Mouse (Mus musculus) naive thymus-derived CD4-positive, alpha-beta T cell, adult 5 months (primary cell): ENCODE results near the gene Fsd1. TPM values are rescaled to one million over a fixed set of nuclear protein-coding genes. Genes with fewer than 3 reads are reported as not detected.

ENCODE experiments used
- polyA plus RNA-seq: library from polyadenylated mRNA; unstranded; fragments of 100-300 nt; shearing (Covaris generic); gene quantifications from one replicate; pipeline ENCODE4 v1.2.1, GENCODE M21; 2017

The Fsd1 gene
- not detected for polyA plus RNA-seq

DNA sequence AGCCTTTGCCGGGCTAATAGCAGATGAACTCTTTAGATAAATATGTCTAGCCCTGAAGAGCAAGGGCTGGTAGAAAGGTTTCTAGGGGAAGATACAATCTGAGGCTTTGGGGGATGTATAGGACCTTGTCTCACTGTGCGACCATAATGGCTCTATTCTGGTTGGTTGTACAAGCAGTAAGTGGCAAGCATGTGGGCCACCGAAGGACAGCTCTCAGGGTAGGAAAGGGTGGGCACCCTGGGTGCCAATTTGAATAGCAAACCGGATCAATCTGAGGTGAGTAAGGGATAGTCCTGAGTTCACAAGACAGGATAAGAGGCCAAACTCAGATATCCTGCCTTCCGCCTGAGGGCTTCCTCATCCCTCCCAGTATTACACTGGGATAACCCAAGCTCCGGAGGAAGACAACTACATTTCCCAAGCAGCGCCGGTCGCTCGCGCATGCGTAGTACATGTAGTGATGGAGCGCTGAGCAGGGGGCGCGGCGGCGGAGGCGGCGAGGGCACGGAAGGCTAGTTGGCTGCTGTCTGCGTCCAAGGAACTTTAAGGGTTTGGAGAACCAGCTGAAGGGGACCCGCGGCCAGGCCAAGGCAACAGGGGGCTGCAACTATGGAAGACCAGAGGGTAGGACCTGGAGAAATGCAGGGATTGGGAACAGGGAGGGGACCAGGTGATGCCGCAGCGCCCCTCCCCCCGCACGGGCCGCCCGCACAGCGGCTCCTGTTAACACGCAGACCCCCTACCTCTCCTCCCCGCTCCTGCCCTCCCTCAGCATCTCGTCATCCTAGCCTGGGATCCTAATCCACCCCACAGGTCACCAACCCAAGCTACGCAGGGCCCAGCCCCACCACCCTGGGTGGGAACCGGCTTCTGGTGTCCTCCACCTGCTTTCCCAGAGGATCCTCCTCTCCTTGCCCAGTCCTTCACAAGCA, at the start of gene Fsd1:
Fsd1 (plus strand) TSS at position 480 of the 932 bp plus-strand sequence.

DNA sequence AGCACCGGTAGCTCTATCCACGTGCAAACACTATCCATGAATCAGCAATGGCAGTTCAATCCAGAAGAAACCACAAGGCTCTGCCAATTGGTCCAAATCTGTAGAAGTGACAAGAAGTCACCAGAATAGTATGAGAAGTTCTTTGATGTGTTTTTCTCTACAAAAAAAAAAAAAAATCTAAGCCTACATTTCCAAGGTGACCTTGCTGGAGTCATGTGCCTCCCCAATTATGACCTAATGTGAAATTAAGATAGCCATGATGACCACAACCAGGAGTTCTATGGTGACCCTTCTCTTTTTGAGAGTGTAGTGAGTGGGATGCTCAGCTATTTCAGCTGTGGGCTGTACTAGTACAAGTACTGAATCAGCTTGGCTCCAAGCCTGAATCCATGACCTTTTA, 36.9 kb upstream of the Fsd1 start, which contains the start of gene Zfp119b:
Zfp119b (minus strand) TSS at position 101 of the 400 bp plus-strand sequence.

DNA sequence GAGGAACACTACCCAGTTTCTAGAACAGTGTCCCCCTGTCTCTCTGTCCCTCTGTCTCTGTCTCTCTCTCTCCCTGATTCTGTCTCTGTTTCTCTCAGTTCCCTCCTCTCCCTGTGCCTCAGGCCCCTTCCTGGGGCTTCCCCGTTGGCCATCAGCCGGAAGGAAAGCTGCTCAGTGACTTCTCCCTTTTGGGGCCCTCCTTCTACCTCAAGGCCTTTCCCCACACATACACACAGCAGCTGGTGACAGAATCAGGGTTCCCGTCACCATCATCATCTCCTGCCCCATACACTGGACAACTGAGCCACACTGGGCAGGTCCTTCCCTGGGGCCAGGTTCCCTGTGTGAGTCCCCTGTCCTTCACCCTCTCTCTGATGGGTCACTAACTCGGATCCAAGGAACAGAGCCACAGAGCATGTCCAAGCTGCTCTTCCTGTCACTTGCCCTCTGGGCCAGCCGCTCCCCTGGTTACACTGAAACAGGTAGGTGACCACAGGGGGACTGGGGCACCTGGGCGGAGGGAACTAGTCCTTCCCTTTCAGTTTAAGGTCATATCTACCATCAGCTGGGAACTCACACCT, 33.8 kb upstream of the Fsd1 start, which contains the start of gene Ebi3:
Ebi3 (plus strand) TSS at position 194 of the 581 bp plus-strand sequence.

DNA sequence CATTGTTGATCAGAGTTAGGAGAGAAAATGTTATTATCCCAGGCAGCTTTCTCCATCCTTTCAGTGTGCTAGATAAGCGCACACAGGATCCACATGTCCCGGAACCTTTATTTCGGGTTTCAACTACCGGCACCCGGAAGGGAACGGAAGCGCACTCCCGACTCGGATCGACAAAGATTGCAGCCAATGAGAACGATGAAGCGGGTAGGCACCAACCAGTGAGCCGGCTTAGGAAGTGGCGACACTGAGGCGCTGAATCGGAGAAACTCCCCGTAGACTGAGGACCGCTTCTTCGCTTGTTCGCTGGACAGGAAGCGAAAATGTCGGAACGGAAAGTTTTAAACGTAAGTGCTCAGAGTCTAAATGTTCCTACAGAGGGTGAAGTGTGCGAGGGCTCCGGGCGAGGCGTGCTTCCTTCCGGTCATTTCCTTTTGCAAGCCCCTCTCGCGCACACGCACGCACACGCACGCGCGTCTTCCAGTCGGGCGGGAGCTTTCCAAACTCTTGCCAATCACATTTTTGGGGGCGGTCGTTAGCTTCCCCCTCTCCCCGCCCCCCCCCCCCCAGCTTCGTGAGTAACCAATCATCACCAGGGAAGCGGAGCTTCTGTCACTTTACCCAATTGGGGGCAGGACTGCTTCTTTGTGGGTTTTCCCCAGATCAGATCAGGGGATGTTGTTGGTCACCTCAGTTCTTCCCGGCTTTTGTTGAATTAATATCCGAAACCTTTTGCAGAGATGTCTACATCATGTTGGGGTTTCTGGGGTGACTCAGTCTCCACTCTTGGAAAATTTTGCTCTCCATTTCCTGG, 27.2 kb upstream of the Fsd1 start, which contains the start of gene Yju2:
Yju2 (plus strand) TSS at position 182 of the 811 bp plus-strand sequence.

DNA sequence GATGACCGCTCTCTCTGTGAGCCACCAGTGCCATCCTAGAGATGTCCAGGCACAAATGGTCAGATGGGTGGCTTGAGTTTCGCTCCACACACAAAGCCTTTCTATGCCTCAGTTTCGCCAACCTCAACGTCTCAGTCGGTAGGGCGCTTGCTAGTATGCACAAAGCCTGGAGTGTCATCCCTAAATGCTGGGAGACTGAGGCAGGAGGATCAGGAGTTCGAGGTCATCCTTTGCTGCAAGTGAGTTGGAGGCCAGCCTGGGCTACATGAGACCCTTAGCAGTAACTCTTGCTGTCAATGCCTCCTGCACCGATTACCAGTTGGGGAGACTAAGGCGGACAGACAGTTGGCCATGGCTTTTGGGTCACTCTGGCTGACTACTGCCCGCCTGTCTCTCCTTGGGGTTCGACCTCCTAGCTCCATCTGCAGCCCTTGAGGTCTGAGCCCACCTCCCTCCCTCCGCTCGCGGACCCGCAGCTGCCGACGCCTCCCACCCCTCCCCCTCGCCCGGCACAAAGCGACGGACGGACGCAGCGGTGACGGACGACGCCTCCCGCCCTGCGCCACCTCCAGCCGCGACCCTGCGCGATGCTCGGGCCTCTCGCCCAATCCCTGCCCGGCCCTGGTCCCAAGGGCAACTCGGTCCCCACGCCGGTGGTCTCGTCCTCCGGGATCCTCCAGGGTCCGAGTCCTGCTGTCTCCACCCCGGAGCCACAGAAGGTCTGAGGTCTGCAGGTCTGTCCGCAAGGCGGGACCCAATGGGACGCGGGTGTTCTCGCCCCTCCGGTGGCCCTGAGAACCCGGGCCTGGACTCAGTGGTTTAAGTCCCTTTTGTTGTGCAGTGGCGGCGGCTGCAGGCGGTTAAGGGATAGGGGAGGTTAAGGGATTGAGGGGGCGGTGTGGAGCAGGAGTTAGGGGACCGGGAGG, 16.1 kb upstream of the Fsd1 start, which contains the start of gene Shd:
Shd (plus strand) TSS at position 502 of the 926 bp plus-strand sequence.

DNA sequence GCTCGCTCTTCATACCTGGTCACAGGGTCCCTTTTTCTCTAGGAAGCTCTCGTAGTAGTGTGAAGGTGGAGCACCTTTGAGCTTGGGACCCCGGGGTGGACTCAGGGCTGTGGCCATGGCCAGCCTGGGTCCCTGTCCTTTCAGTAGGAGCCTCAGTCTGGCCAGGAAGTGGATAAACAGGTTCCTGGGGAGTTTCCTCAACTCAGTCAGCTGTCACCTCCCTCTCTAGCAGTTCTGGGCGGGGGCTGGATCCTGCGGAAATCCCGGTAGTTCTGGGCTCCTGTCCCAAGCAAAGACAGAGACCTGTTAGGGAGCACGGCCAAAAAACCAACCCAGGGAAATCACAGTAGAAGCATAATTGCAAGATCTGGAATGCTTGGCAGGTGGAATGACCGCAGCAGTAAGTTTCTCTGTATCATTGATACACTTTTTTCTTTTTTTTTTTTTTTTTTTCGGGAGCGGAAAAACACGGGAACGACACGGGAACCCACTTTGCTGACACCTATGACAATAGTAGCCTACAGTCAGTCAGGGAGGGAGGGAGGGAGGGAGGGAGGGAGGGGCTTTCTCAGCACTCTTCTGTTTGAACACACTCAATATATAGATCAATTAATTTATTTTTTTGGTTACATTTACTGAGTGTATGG, 19.2 kb downstream of the Fsd1 start, which contains the start of the genes Stap2 and Mpnd:
Stap2 (minus strand) TSS at position 170 of the 647 bp plus-strand sequence.
Mpnd (plus strand) TSS at position 297 of the 647 bp plus-strand sequence.

DNA sequence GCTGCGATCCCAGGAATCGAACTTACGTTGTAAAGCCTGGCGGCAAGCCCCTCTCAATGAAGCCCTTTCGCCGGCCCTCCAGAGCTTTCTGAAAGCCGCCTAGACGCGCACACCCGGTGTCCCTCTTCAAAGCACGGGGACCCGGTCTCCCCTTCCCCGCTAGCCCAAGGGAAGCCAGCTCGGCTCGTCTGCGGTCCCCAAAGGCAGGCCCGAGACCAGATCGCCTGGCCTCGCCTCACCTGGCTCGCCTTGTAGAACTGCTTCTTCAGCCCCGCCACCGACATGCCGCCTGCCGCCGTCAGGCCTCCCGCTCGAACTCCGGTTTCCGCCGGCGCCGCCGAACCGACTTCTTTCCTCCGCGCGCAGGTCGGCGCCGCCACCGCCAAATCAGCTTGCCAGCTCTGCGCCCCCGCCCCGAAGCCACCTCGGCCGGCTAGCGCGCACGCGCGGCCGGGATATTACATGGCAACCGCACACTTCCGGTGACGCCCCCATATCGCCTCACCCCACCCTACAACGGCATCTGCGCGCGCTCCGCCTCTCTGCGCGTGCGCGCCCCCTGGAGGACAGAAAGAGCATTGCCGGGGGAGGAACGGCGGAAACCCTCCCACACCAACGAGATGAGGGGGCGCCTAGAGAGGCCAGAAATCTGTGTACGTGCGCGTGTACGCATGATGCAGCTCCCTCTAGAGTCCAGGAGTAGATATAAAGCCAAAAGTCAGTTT, 50.0 kb downstream of the Fsd1 start, which contains the start of gene Sh3gl1:
Sh3gl1 (minus strand) TSS at position 460 of the 725 bp plus-strand sequence.

DNA sequence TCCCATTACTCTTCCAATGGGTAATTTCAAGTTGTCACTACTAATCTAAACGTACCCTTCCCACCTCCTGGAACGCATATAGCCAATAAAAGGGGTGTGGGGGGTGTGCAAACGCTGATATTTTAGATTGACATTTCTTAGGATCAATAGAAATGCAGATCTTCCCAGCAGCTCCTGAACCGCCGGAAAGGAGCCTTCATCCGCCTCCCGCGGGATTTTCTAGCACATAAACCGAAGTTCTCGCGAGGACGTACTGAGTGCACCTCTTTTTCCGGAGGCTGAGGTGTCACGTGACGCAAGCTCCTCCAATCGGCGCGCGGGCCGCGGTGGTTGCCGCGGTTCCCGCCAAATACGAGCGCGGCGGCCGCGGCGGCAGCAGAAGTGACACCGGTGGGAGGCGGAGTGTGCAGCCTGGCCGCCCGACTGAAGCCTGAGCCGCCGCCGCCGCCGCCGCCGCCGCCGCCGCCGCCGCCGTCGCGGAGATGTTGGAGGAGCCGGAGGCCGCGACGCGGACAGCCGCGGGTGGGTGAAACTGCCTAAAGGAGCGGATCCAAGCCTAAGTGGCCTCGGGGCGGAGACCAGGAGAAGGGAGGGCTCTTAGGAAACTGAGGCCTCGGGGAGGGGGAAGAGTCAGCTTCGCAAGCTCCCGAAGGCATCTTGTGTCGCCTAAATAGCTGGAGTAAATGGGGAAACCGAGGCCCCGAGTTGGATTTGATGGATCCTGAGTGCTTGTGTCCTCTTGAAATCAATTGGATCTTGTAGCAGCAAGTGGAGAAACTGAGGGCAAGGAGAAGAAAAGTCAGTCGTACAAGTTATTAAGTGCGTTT, 53.9 kb downstream of the Fsd1 start, which contains the start of gene Chaf1a:
Chaf1a (plus strand) TSS at position 410 of the 827 bp plus-strand sequence.

Other genes with a start within 250 kb of the Fsd1 start
- gene Adgre4, start 236.5 kb upstream of the Fsd1 start, polyA plus RNA-seq, result not detected
- 11.7 TPM for gene Zfp119a, start 107.6 kb upstream of the Fsd1 start, polyA plus RNA-seq
- gene Zfp959, start 94.4 kb upstream of the Fsd1 start, polyA plus RNA-seq, result 36.8 TPM
- gene Zfp119b, start 37.0 kb upstream of the Fsd1 start, polyA plus RNA-seq, result 6.5 TPM
- not detected for gene Ebi3, start 33.9 kb upstream of the Fsd1 start, polyA plus RNA-seq
- 44.7 TPM for gene Yju2, start 27.4 kb upstream of the Fsd1 start, polyA plus RNA-seq
- gene Shd, start 16.0 kb upstream of the Fsd1 start, polyA plus RNA-seq, result not detected
- gene Stap2, start 19.1 kb downstream of the Fsd1 start, polyA plus RNA-seq, result 0.77 TPM
- 122 TPM for gene Mpnd, start 19.2 kb downstream of the Fsd1 start, polyA plus RNA-seq
- 155 TPM for gene Sh3gl1, start 50.1 kb downstream of the Fsd1 start, polyA plus RNA-seq
- gene Chaf1a, start 53.9 kb downstream of the Fsd1 start, polyA plus RNA-seq, result 1.1 TPM
- gene Ubxn6, start 88.5 kb downstream of the Fsd1 start, polyA plus RNA-seq, result 74.5 TPM
- gene Hdgfl2, start 93.1 kb downstream of the Fsd1 start, polyA plus RNA-seq, result 159 TPM
- gene Plin4, start 123.3 kb downstream of the Fsd1 start, polyA plus RNA-seq, result not detected
- not detected for gene Plin5, start 131.1 kb downstream of the Fsd1 start, polyA plus RNA-seq
- gene Lrg1, start 135.5 kb downstream of the Fsd1 start, polyA plus RNA-seq, result not detected
- not detected for gene Sema6b, start 153.8 kb downstream of the Fsd1 start, polyA plus RNA-seq
- 21.5 TPM for gene Tnfaip8l1, start 176.0 kb downstream of the Fsd1 start, polyA plus RNA-seq
- 44.1 TPM for gene Mydgf, start 197.4 kb downstream of the Fsd1 start, polyA plus RNA-seq
- 44.3 TPM for gene Dpp9, start 232.4 kb downstream of the Fsd1 start, polyA plus RNA-seq